Mouse (Mus musculus): ENCODE measurements around the gene Fcgr1.
"Not testable (repeated sequence)": the region's sequence is repeated elsewhere in the genome, so short reads cannot be mapped to it uniquely, and the experiment has no call there.

The Fcgr1 gene

GRCm38 (mm10) chr3:96323806-96324205 is 30.0 kb upstream of the Fcgr1 start:
- DNase-seq = not testable (repeated sequence)

- no peak for DNase-seq
Observed at GRCm38 (mm10) chr3:96322609-96323008, 28.8 kb upstream of the Fcgr1 start.

DNA sequence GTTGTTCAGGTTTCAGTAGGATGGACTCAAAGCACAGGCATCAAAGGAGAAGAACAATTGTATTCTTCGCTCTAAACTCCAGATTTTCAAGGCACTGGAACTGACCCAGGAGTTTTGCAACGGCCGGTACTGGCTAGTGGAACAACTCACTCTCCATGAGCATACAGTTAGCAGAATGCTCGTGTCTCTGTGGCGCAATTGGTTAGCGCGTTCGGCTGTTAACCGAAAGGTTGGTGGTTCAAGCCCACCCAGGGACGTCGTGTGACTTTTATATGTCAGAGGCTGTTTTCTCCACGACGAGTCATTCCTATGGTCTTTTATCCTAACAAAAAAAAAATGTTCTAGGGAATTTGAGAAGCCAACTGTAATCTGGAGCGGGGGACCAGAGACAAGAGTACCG is 28.1 kb upstream of the Fcgr1 start:
- no peak for DNase-seq

DNA sequence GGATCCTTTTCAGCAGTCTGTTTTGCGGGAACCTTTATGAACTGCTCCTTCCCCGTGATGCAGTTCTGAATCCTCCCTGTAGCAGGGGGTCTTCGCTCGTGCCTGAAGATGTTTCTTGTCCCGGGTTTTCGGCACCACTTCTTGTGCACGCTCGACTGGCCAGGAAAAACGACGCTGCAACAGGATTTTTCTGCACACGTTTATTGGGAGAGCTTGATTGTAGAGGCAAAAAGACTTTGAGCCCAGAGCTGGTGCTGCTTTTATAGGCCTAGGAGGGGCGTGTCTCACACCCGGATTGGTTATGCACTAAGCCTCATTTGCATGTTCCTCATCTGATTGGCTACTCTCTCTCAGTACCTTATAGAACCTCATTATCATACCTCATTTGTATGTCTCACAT is 26.2 kb upstream of the Fcgr1 start:
- DNase-seq = not testable (repeated sequence)

GRCm38 (mm10) chr3:96312341-96313098 is 18.8 kb upstream of the Fcgr1 start:
- no peak for DNase-seq

- peak; percentile 18 for DNase-seq
Observed at GRCm38 (mm10) chr3:96309441-96309840, 15.7 kb upstream of the Fcgr1 start.

- peak; percentile 31 for DNase-seq
Observed at GRCm38 (mm10) chr3:96306506-96306905, 12.7 kb upstream of the Fcgr1 start.

DNA sequence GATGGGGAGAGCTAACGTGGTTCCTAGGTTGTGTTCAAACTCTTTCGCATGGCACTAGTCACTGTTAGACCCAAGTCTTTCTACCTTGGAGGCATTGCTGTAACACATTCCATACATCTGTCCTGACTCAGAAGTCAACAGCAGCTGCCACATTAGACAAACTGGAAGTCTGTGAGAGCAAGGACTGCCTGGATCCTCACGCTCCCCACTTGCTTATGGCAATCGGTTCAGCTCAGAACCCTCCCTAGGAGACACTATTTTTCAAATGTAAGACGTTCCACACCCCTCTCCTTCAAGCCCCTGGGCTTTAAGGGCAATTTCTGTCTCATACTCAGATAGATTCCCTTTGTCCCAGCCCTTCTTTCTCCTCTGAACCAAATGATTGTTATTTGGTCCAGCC is 8.3 kb upstream of the Fcgr1 start:
- DNase-seq = no peak

DNA sequence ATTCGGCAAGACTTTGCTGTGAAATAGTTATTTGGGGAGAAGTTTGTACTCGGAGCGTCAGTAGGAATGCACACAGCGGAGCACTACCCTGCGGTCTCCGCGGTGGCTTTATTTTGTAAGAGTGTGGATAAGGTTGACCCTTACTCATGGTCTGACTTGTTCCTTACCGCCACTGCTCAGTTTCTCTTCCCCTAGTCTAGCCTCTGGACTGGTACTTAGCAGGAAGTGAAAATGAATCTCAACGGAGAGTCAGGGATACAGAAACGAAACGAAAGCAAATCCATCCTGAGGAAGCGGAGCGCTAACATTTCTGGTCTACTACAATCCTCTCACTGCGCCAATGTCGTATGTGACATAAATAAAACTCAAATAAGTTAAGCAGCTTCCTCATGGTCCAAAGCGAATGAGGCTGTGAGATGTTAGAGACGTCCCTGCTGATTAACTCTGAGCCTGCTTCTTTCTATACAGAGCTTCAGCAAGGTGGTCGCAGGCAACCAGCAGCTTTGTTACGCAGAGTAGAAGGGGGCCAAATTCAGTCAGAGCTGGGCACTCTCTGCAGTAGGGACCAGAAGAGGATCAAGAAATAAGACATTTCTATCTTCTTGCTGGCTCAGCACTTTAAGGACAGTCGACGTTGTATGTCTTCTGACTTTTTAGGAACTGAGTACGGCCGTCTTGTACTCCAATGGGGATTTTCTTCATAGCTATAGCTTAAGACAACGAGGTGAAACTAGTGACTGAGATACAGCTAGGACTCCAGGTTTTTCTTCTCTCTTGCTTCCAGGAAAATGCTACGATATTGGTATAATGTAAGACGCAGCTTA is 7.1 kb upstream of the Fcgr1 start:
- no peak for DNase-seq

GRCm38 (mm10) chr3:96299562-96299961 is 5.8 kb upstream of the Fcgr1 start:
- no peak for DNase-seq

GRCm38 (mm10) chr3:96298360-96298759 is 4.6 kb upstream of the Fcgr1 start:
- no peak for DNase-seq

GRCm38 (mm10) chr3:96293368-96293767 is 401 bp downstream of the Fcgr1 start:
- no peak for DNase-seq

DNA sequence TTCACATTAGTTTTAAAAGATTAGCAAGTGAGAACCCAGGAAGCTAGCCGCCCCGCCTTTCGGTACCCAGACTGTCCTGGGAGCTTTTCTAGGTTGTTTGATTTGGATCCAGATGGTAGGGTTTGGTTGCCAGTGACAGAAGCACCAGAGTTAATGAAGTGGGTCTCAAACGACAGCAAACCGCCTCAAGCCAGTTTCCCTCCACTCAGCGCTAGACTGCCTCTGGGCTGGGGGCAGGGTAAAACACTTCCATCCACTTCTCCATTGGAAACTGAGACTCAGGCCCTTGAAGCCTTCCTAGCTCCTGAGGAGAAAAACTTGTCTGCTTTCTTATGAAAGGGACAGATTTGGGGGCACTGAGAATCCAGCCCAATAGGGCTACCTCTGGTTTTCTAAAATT is 1.1 kb downstream of the Fcgr1 start:
- DNase-seq = no peak

- DNase-seq = not testable (repeated sequence)
Observed at GRCm38 (mm10) chr3:96290727-96291126, 3.0 kb downstream of the Fcgr1 start.

GRCm38 (mm10) chr3:96289201-96289600 is 4.6 kb downstream of the Fcgr1 start:
- DNase-seq = no peak

DNA sequence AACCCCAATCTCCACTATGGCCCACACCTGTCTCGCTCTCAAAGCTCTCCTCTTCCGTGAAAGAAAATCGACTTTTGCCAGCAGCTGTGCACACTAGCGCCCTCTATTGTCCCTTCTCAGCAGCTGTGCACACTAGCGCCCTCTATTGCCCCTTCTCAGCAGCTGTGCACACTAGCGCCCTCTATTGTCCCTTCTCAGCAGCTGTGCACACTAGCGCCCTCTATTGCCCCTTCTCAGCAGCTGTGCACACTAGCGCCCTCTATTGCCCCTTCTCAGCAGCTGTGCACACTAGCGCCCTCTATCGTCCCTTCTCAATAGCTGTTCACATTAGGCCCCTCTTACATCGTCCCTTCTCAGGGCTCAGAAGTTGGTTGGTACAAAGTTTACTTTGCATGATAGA is 6.4 kb downstream of the Fcgr1 start:
- DNase-seq = not testable (repeated sequence)

DNA sequence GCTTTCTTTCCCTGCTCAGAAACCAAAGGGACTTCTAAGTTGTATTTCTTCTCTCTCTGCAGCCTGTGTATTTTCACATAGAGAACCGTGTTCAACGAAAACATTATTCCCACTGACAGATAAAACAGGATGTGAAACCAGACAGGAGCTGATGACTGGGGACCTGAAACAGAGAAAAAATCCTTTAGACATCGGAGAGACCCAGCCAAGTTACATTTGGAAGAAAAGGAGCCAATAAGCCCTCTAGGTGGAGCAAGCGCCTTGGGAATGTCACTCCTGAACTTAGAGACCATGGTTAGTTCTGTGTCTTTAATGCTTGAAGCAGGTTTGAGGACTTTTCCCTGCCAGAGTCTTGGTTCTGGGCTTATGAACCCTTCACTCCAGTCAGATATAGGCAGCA is 9.3 kb downstream of the Fcgr1 start:
- DNase-seq = no peak

- DNase-seq = no peak
Observed at GRCm38 (mm10) chr3:96280660-96281059, 13.1 kb downstream of the Fcgr1 start.

- peak; percentile 96 for DNase-seq
Observed at GRCm38 (mm10) chr3:96277800-96278624, 15.8 kb downstream of the Fcgr1 start.

DNA sequence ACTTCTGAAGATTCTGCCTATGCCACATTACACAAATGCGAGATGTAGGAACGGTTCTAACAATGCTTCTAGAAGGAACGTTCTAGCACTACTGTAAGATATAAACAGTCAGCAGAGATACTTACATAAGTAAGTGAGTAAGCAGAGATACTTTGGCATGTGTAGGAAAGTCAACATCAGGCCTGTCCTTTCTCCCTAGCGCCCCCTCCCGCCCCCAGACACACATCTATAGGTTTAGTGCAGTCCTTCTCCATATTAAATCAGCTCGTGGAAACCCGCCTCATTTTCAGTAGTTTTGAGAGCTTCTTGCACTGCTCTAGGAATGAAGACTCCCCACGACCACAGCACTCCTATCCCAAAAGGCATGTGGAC is 16.4 kb downstream of the Fcgr1 start:
- peak; percentile 85 for DNase-seq

- DNase-seq = peak; percentile 63
Observed at GRCm38 (mm10) chr3:96273591-96274465, 19.9 kb downstream of the Fcgr1 start.
